Mouse (Mus musculus) midbrain, postnatal 0 days (tissue): ENCODE data around the gene Spsb1. TPM values are rescaled to one million over a fixed set of nuclear protein-coding genes. Genes with fewer than 3 reads are reported as not detected.

ENCODE experiments used
- ATAC-seq: fragments of 200-750 bp; cut with Nextera tagmentation; 2 replicates; pipeline ENCODE4 v1.8.0; 2017; ENCODE audit warnings: moderate number of reproducible peaks, mild to moderate bottlenecking, moderate TSS enrichment, moderate library complexity; ENCODE audit not compliant: low FRiP score
- DNase-seq: peaks from one replicate; pipeline ENCODE4 v3.0.0-alpha.2; 2015; ENCODE audit warnings: low spot score
- H3K27ac ChIP-seq: fragments of 300-500 bp; sonication (generic); 2 replicates; pipeline ENCODE4 v1.5.1; 2014; ENCODE audit warnings: low read depth, mild to moderate bottlenecking, low read length, mixed read lengths
- H3K27me3 ChIP-seq: fragments of 300-500 bp; sonication (generic); 2 replicates; pipeline ENCODE4 v1.6.1; 2014; ENCODE audit warnings: low read length, control low read depth, mixed read lengths; ENCODE audit not compliant: insufficient read depth
- H3K36me3 ChIP-seq: fragments of 300-500 bp; sonication (generic); 2 replicates; pipeline ENCODE4 v1.6.1; 2014; ENCODE audit warnings: low read length, control low read depth, mixed read lengths; ENCODE audit not compliant: insufficient read depth
- H3K4me1 ChIP-seq: fragments of 300-500 bp; sonication (generic); 2 replicates; pipeline ENCODE4 v1.6.1; 2014; ENCODE audit warnings: mild to moderate bottlenecking, control low read depth, antibody characterized with exemption, low read length, mixed read lengths; ENCODE audit not compliant: insufficient read depth
- H3K4me2 ChIP-seq: fragments of 300-500 bp; sonication (generic); 2 replicates; pipeline ENCODE4 v1.6.1; 2014; ENCODE audit warnings: low read depth, mild to moderate bottlenecking, low read length, mixed read lengths; ENCODE audit not compliant: poor library complexity, severe bottlenecking
- H3K4me3 ChIP-seq: fragments of 300-500 bp; sonication (generic); 2 replicates; pipeline ENCODE4 v1.5.1; 2014; ENCODE audit warnings: low read depth, mild to moderate bottlenecking, low read length, moderate library complexity
- H3K9ac ChIP-seq: fragments of 300-500 bp; sonication (generic); replicated peaks from 2 replicates; pipeline ENCODE4 v1.6.1; 2014; ENCODE audit warnings: mild to moderate bottlenecking, low read length, moderate library complexity, mixed read lengths; ENCODE audit not compliant: poor library complexity, severe bottlenecking
- H3K9me3 ChIP-seq: fragments of 300-500 bp; sonication (generic); 2 replicates; pipeline ENCODE4 v1.6.1; 2016; ENCODE audit warnings: low read length, control low read depth
- CTCF ChIP-seq: IDR thresholded peaks from 2 replicates; pipeline ENCODE4 v1.5.1; 2016; ENCODE audit warnings: antibody characterized with exemption, mild to moderate bottlenecking
- WGBS: fragments of 180-500 bp; shearing (Covaris S2); extraction: QIAGEN DNeasy Blood & Tissue Kit; methylation state at CpG from one replicate; pipeline ENCODE4 v1.1.7; 2014; 5-methylcytosine and 5-hydroxymethylcytosine counted together
- polyA plus RNA-seq: library from polyadenylated mRNA; unstranded; fragments of >200 nt; fragmentation: Nextera tagmentation; extraction: Ambion mirVana; gene quantifications from 2 replicates; pipeline ENCODE4 v1.2.1, GENCODE M21; 2015
- total RNA-seq: library from RNA; depleted of rRNA; stranded (reverse); fragments of >200 nt; gene quantifications from 2 replicates; pipeline ENCODE4 v1.2.3, GENCODE M21; 2014

The Spsb1 gene
- total and polyA plus RNA-seq, 2 experiments from 2014 or later, result 4.7 to 13.6 TPM

DNA sequence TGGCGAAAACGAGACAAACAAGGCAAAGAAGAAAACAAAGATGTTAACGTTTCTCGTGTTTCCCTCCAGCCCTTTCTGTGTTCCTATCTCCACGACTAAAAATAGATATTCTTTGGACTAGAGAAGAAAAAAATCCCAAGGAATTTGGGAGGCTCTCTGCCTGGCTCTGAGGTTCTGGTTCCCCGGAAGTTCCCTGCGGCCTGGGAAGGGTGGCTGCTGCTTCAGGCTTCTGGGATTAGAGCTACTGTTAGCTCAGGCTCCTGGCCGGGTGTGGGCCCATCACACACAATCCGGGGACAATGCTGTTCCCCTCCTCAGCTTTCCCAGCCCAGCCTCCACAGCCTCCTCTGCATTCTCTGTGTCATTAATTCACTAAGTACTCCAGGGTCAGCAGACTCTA, 86.8 kb downstream of the Spsb1 start:
- DNase-seq, result no peak
- no peak for TF ChIP-seq CTCF
- H3K27ac ChIP-seq, result no peak overlapping the region
- 57% methylated on average over 9 of the region's 9 CpGs for WGBS
- H3K4me3 ChIP-seq, result no peak overlapping the region
- no peaks in the 10 kb centered on the region for H3K27me3 ChIP-seq
- no peak overlapping the region for H3K4me2 ChIP-seq
- no peaks in the 10 kb centered on the region for H3K9me3 ChIP-seq
- H3K9ac ChIP-seq, result no peak overlapping the region
- no peaks in the 10 kb centered on the region for H3K36me3 ChIP-seq
- H3K4me1 ChIP-seq, result no peaks in the 10 kb centered on the region
- ATAC-seq, result no peak

GRCm38 (mm10) chr4:149867351-149867750, 87.5 kb downstream of the Spsb1 start:
- Histone ChIP-seq H3K27ac (no peak overlapping the region), H3K4me2 (no peak overlapping the region), H3K27me3 (no peaks in the 10 kb centered on the region), H3K9me3 (no peaks in the 10 kb centered on the region), H3K4me3 (no peak overlapping the region), H3K36me3 (no peaks in the 10 kb centered on the region), H3K4me1 (no peaks in the 10 kb centered on the region), H3K9ac (no peak overlapping the region)
- ATAC-seq (no peak), DNase-seq (no peak)
- no peak for TF ChIP-seq CTCF
- WGBS, result 75% methylated on average over 4 of the region's 4 CpGs

DNA sequence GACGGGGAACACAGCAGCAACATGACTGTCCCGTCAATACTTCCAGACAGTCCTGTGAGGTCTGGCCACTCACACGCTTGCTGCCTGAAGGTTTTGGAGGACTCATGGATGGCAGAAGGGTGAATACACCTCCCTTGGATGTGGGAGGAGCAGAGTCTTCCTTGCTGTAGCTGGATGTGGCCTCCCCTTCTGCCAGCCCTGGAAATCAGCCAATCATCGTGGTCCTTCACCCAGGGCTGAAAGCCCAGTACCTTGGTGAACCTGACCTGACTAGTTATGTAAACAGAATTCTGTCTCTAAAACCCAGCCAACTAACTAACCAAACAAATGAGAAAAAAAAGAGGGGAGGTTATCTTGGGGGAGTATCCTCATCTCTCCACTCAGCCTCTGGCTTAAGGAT, 90.4 kb downstream of the Spsb1 start:
- DNase-seq (no peak), ATAC-seq (no peak)
- 85% methylated on average over 4 of the region's 4 CpGs for WGBS
- H3K4me3 ChIP-seq, result no peak overlapping the region
- no peaks in the 10 kb centered on the region for H3K4me1 ChIP-seq
- no peak for TF ChIP-seq CTCF
- H3K36me3 ChIP-seq, result no peaks in the 10 kb centered on the region
- no peak overlapping the region for H3K4me2 ChIP-seq
- H3K9ac ChIP-seq, result no peak overlapping the region
- no peaks in the 10 kb centered on the region for H3K9me3 ChIP-seq
- H3K27ac ChIP-seq, result no peak overlapping the region
- H3K27me3 ChIP-seq, result no peaks in the 10 kb centered on the region

GRCm38 (mm10) chr4:149863522-149863921, 91.3 kb downstream of the Spsb1 start:
- WGBS, result 84% methylated on average over 9 of the region's 9 CpGs

DNA sequence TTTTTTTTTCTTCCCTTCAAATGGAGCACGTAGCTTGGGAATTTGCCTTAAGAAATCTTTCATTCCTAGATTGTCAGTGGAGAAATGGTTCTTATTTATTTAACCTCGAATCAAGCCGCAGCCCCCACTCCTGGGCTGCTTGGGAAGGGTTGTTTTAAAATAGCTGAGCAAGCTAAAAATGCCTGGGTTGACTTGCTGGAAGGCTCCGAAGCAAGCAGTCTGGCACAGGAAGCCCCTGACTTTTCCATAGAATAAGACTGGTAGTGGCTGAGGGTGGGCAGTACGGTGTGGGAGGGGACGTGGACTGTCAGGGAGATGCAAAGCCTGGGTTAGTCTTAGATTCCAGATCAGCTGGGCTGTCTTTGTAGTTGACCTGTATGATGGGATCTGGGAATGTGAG, 94.5 kb downstream of the Spsb1 start:
- Histone ChIP-seq H3K9me3 (no peaks in the 10 kb centered on the region), H3K4me1 (no peaks in the 10 kb centered on the region), H3K36me3 (no peaks in the 10 kb centered on the region), H3K27me3 (no peaks in the 10 kb centered on the region), H3K4me2 (no peak overlapping the region), H3K27ac (no peak overlapping the region), H3K9ac (no peak overlapping the region), H3K4me3 (no peak overlapping the region)
- 70% methylated on average over 6 of the region's 6 CpGs for WGBS
- DNase-seq (no peak), ATAC-seq (no peak)
- TF ChIP-seq CTCF, result no peak

More at GRCm38 (mm10) chr4:149863522-149863921, 91.3 kb downstream of the Spsb1 start:
- Histone ChIP-seq H3K4me2 (no peak overlapping the region), H3K9me3 (no peaks in the 10 kb centered on the region), H3K27me3 (no peaks in the 10 kb centered on the region), H3K27ac (no peak overlapping the region), H3K36me3 (no peaks in the 10 kb centered on the region), H3K9ac (no peak overlapping the region), H3K4me3 (no peak overlapping the region), H3K4me1 (no peaks in the 10 kb centered on the region)
- ATAC-seq (no peak), DNase-seq (no peak)
- no peak for TF ChIP-seq CTCF

GRCm38 (mm10) chr4:149858584-149858983, 96.3 kb downstream of the Spsb1 start:
- no peaks in the 10 kb centered on the region for H3K36me3 ChIP-seq
- WGBS, result 72% methylated on average over 8 of the region's 8 CpGs
- no peak overlapping the region for H3K9ac ChIP-seq
- no peak overlapping the region for H3K4me3 ChIP-seq
- no peaks in the 10 kb centered on the region for H3K27me3 ChIP-seq
- H3K27ac ChIP-seq, result no peak overlapping the region
- DNase-seq, result no peak
- no peak for TF ChIP-seq CTCF
- H3K4me1 ChIP-seq, result peaks cover 9% of the 10 kb centered on the region
- no peak overlapping the region for H3K4me2 ChIP-seq
- no peaks in the 10 kb centered on the region for H3K9me3 ChIP-seq
- no peak for ATAC-seq
